Mouse (Mus musculus) erythroblast, embryonic 14.5 days (primary cell): ENCODE data around the gene Kat6b.

ENCODE experiments used
- GATA1 ChIP-seq: IDR thresholded peaks from 2 replicates; pipeline ENCODE4 v1.6.1; 2012; ENCODE audit warnings: low read length, inconsistent platforms, mixed read lengths
- TAL1 ChIP-seq: IDR thresholded peaks from 3 replicates; pipeline ENCODE4 v1.6.1; 2012; ENCODE audit warnings: low read length, inconsistent platforms, mixed read lengths

DNA sequence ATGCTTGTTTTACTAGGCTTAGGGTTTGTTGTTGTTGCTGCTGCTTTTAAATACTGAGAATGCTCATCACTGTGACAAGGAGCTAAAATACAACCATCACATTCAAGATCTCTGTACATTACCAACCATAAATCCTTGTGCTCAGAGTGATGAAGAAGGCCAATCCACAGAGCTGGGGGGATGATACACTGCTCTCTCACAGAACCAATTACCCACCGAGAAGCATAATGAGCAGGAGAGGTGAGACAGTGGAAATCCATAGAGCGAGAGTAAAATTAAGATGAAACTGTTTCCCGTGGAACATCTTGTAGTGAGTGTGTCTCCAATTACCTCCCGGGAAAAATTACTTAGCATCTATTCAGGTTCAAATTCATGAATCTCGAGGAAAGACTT, 118.9 kb downstream of the Kat6b start:
- TF ChIP-seq TAL1 (no peak), GATA1 (no peak)
